ENCODE assay signal across 21 mouse cellular contexts in genomic region chr10:94864199-94864928, GRCm38 (mm10).
DNase-seq lines count a peak whose midpoint lies in the region; ATAC-seq lines count a peak whose summit lies in the region.
"Had no signal": no experiment of that assay in that cellular context is flagged by ENCODE, and none has a peak within 500 bp of the region (broad histone marks: within the 10 kb centered on the region; RNA-seq: fewer than 3 reads in every experiment).

No protein-coding gene starts in this region.

- no peak overlapping the region for H3K4me3 ChIP-seq in heart, embryonic 10.5 days
- H3K4me3 ChIP-seq: embryonic facial prominence, embryonic 15.5 days; erythroblast, embryonic 14.5 days; forebrain, embryonic 10.5 days; gastrocnemius, adult 2 months; heart, embryonic 12.5 days; hindbrain, embryonic 10.5 days; hindbrain, embryonic 15.5 days; intestine, embryonic 15.5 days had no signal

- peaks cover 9% of the 10 kb centered on the region for H3K4me1 ChIP-seq in heart, embryonic 10.5 days
- H3K4me1 ChIP-seq: heart, embryonic 12.5 days; hindbrain, embryonic 15.5 days; intestine, embryonic 15.5 days had no signal

- peak; percentile 0 for DNase-seq in heart, embryonic 10.5 days (ENCODE audit: low spot score)
- DNase-seq in heart, adult 8-10 months (ENCODE audit: low spot score) = no peak
- DNase-seq in CD4-positive helper T cell, adult 2 months (ENCODE audit: low read depth, low spot score) = peak; percentile 73
- DNase-seq in splenic B cell, adult 2 months (ENCODE audit: low read depth, low spot score) = peak; percentile 32
- no peak for DNase-seq in left cerebral cortex, adult 18-20 months (ENCODE audit: low spot score in 2 of 2)
- DNase-seq in left cerebral cortex, adult 8-10 months (ENCODE audit: low spot score in 2 of 2) = no peak
- DNase-seq: adrenal gland, adult 2 months; adrenal gland, postnatal 25 days; cerebellum, adult 2 months; cerebellum, postnatal 10 days; gastrocnemius, adult 2 months; gastrocnemius, postnatal 25 days had no signal

- H3K27me3 ChIP-seq in heart, embryonic 10.5 days (ENCODE audit: insufficient read depth, poor library complexity, severe bottlenecking) = no peaks in the 10 kb centered on the region
- no peaks in the 10 kb centered on the region for H3K27me3 ChIP-seq in splenic B cell, adult 2 months (ENCODE audit: control insufficient read depth, insufficient read depth, low read length, poor library complexity, severe bottlenecking)
- H3K27me3 ChIP-seq: embryonic facial prominence, embryonic 15.5 days; heart, embryonic 12.5 days; hindbrain, embryonic 15.5 days; intestine, embryonic 15.5 days; Patski had no signal

- no peaks in the 10 kb centered on the region for H3K9me3 ChIP-seq in heart, embryonic 10.5 days
- H3K9me3 ChIP-seq: embryonic facial prominence, embryonic 15.5 days; forebrain, embryonic 10.5 days; heart, embryonic 12.5 days; hindbrain, embryonic 10.5 days; hindbrain, embryonic 15.5 days; intestine, embryonic 15.5 days had no signal

- WGBS in heart, embryonic 10.5 days = 80% methylated on average over 9 of the region's 9 CpGs

- peak; percentile 68 for ATAC-seq in activated CD4-positive, CD25-positive, alpha-beta regulatory T cell, adult 4 months
- ATAC-seq: intestine, embryonic 15.5 days; Patski had no signal

- no peaks in the 10 kb centered on the region for H3K36me3 ChIP-seq in heart, embryonic 10.5 days
- no peaks in the 10 kb centered on the region; the same call in 1 of the 2 replicates for H3K36me3 ChIP-seq in splenic B cell, adult 2 months (ENCODE audit: control insufficient read depth, insufficient read depth, low read length, poor library complexity, severe bottlenecking)
- H3K36me3 ChIP-seq: embryonic facial prominence, embryonic 15.5 days; intestine, embryonic 15.5 days had no signal

- no peak overlapping the region for H3K27ac ChIP-seq in heart, embryonic 10.5 days
- H3K27ac ChIP-seq: embryonic facial prominence, embryonic 15.5 days; forebrain, embryonic 10.5 days; gastrocnemius, adult 2 months; hindbrain, embryonic 10.5 days; hindbrain, embryonic 15.5 days; intestine, embryonic 15.5 days had no signal

Comparison
In these comparisons a context has a peak if more than half of its experiments do, and no peak if none do; other contexts are left out.
1. DNase-seq: peak in heart, embryonic 10.5 days (single experiment), CD4-positive helper T cell, adult 2 months (single experiment) and splenic B cell, adult 2 months (single experiment); none in heart, adult 8-10 months (single experiment), left cerebral cortex, adult 18-20 months (0 of 2) and left cerebral cortex, adult 8-10 months (0 of 2).